Mouse (Mus musculus): ENCODE data around the gene Frmpd2. TPM values are rescaled to one million over a fixed set of nuclear protein-coding genes. Genes with fewer than 3 reads are reported as not detected.

The Frmpd2 gene
- polyA plus RNA-seq, 1 experiment = 0.56 TPM

DNA sequence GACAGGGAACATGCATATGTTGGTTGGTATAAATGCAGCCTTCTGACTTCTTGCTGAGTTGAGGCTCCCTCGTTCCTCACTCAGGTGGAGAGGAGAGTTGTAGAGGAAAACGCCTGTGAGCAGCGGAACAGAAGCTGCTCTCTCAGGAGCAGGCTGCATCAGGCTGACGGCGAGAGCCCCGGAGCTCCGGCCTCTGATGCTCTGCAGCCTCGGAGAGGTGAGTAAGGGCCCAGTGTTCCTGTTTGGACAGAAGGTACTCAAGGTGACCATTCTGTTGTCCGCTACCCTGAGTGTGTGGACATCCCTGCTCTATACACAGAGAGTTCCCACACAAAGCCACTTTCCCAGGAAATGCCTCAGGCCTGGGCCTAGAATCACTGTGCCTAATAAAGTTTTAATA, 31.8 kb downstream of the Frmpd2 start:
- no peak overlapping the region for H3K27ac ChIP-seq (ENCODE audit: control insufficient read depth, insufficient read depth, low read depth, low read length)
- H3K36me3 ChIP-seq (ENCODE audit: control insufficient read depth, insufficient read depth, low read length) = no peaks in the 10 kb centered on the region
- TF ChIP-seq CTCF (IDR thresholded peaks at IDR 0.05; ENCODE audit: control insufficient read depth, insufficient read depth, insufficient replicate concordance, low read depth, low read length) = no peak
- TF ChIP-seq POLR2A (IDR thresholded peaks at IDR 0.05; ENCODE audit: control insufficient read depth, low read depth, low read length) = no peak
- H3K4me3 ChIP-seq (ENCODE audit: control insufficient read depth, low read depth, low read length) = no peak overlapping the region
- no peaks in the 10 kb centered on the region for H3K4me1 ChIP-seq (ENCODE audit: control insufficient read depth, insufficient read depth, low read length)
- no peaks in the 10 kb centered on the region for H3K27me3 ChIP-seq (ENCODE audit: control insufficient read depth, insufficient read depth, low read length)

DNA sequence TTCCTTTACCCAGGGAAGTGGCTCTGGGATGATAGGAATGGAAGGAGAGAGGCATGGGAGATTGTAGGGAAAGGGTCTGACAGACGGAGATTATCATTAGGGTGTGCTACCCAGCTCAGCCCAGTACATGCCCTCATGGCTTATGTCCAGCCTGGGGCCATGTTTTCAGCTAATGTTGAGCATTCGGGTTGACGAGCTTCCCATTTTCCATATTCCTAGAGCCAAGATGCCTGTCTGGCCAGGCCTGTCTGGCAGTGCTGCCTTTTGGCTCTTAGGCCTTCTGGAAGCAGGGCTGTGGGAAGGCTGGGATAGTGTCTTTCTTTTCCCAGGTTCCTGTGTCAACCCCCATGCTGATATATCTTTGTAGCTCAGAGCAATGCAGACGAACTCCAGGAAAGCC, 35.2 kb downstream of the Frmpd2 start:
- H3K4me3 ChIP-seq (ENCODE audit: control insufficient read depth, low read depth, low read length) = no peak overlapping the region
- H3K36me3 ChIP-seq (ENCODE audit: control insufficient read depth, insufficient read depth, low read length) = no peaks in the 10 kb centered on the region
- H3K27ac ChIP-seq (ENCODE audit: control insufficient read depth, insufficient read depth, low read depth, low read length) = no peak overlapping the region
- TF ChIP-seq POLR2A (IDR thresholded peaks at IDR 0.05; ENCODE audit: control insufficient read depth, low read depth, low read length) = no peak
- no peaks in the 10 kb centered on the region for H3K27me3 ChIP-seq (ENCODE audit: control insufficient read depth, insufficient read depth, low read length)
- no peaks in the 10 kb centered on the region for H3K4me1 ChIP-seq (ENCODE audit: control insufficient read depth, insufficient read depth, low read length)

DNA sequence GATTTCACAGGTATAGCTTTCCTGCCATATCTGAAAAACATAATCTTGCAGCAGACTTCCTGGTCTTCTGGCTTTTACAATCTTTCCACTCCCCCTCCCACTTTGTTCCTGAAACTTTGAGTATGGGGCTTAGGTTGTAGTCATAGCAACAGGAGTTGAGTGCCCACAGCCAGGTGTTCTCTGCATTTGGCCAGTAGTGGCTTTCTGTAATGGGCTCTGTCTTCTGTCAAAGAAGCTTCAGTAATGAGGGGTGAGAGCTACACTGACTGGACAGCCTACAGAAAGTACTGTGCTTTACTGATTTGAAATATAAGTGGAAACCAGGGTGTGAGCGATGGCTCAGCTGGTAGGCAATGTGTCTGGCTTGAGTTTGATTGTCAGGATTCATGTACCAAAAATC, 37.2 kb downstream of the Frmpd2 start:
- H3K4me3 ChIP-seq (ENCODE audit: control insufficient read depth, low read depth, low read length) = no peak overlapping the region
- no peaks in the 10 kb centered on the region for H3K27me3 ChIP-seq (ENCODE audit: control insufficient read depth, insufficient read depth, low read length)
- H3K4me1 ChIP-seq (ENCODE audit: control insufficient read depth, insufficient read depth, low read length) = no peaks in the 10 kb centered on the region
- H3K27ac ChIP-seq (ENCODE audit: control insufficient read depth, insufficient read depth, low read depth, low read length) = no peak overlapping the region
- no peaks in the 10 kb centered on the region for H3K36me3 ChIP-seq (ENCODE audit: control insufficient read depth, insufficient read depth, low read length)
- TF ChIP-seq POLR2A (IDR thresholded peaks at IDR 0.05; ENCODE audit: control insufficient read depth, low read depth, low read length) = no peak
- TF ChIP-seq CTCF (IDR thresholded peaks at IDR 0.05; ENCODE audit: control insufficient read depth, insufficient read depth, insufficient replicate concordance, low read depth, low read length) = no peak

DNA sequence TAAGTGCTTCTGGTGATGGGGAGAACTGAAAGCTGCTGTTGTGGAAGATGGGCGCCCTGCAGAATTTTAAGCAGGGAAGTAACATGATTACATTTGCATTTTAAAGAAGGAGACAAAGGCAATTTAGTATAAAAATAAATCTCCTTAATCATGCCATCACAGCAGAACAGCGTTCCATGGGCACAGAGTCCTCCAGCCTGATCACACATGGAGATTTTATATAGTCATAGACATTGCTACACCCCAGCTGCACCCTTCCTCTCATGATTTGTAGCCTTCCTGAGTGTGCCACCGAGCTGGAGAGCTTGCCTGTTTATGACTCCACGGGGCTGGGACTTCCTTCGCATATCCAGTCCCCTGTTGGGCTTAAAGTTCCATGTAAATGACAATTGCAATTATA, 42.4 kb downstream of the Frmpd2 start:
- H3K27ac ChIP-seq (ENCODE audit: control insufficient read depth, insufficient read depth, low read depth, low read length) = no peak overlapping the region
- H3K4me3 ChIP-seq (ENCODE audit: control insufficient read depth, low read depth, low read length) = no peak overlapping the region
- H3K27me3 ChIP-seq (ENCODE audit: control insufficient read depth, insufficient read depth, low read length) = no peaks in the 10 kb centered on the region
- H3K36me3 ChIP-seq (ENCODE audit: control insufficient read depth, insufficient read depth, low read length) = no peaks in the 10 kb centered on the region
- TF ChIP-seq CTCF (IDR thresholded peaks at IDR 0.05; ENCODE audit: control insufficient read depth, insufficient read depth, insufficient replicate concordance, low read depth, low read length) (no peak), POLR2A (IDR thresholded peaks at IDR 0.05; ENCODE audit: control insufficient read depth, low read depth, low read length) (no peak)
- no peaks in the 10 kb centered on the region for H3K4me1 ChIP-seq (ENCODE audit: control insufficient read depth, insufficient read depth, low read length)

DNA sequence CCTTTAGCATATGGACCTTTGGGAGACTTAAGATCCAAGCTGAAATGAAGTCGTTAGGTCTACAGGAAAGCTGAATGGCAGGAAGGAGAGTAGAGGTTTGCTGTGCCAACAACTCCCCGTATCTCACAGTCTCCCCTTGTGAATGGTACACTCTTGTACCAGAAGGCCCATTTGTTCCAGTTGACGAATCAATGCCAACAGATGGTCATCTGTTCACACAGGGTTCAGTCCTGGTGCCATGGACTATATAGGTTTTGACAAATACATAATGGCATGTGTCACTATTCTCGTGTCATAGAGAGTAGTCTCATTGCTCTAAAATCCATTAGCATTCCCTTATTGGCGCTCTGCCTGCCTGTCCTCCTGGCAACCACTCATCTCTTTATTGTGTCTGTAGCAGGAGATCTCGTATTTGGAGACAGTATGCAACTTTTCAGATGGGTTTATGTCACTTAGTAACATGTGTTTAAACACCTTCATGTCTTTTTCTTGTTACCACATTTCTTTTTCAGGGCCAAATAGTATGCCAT, 43.3 kb downstream of the Frmpd2 start:
- TF ChIP-seq CTCF (IDR thresholded peaks at IDR 0.05; ENCODE audit: control insufficient read depth, insufficient read depth, insufficient replicate concordance, low read depth, low read length) (no peak), POLR2A (IDR thresholded peaks at IDR 0.05; ENCODE audit: control insufficient read depth, low read depth, low read length) (no peak)
- no peaks in the 10 kb centered on the region for H3K27me3 ChIP-seq (ENCODE audit: control insufficient read depth, insufficient read depth, low read length)

DNA sequence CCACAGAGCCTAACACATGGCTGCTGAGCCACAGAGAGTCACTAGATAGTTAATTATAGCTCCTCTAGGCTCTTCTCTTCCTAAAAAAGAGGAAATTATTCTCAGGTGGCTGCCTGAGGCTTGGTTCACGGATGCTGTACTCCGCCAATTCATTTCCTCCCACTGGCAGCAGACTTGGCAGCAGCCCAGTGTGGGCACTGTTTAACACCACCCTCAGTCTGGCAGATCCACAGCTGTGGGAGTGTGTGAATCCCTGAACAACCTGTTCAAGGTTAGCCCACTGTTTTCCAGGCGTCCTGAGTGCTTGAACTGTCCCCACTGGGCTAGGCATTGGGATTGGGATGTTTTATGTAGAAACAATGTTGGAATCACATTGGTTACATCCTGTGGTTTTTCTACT, 50.0 kb downstream of the Frmpd2 start:
- H3K27ac ChIP-seq (ENCODE audit: control insufficient read depth, insufficient read depth, low read depth, low read length) = no peak overlapping the region
- TF ChIP-seq POLR2A (IDR thresholded peaks at IDR 0.05; ENCODE audit: control insufficient read depth, low read depth, low read length) = no peak
- no peak for TF ChIP-seq CTCF (IDR thresholded peaks at IDR 0.05; ENCODE audit: control insufficient read depth, insufficient read depth, insufficient replicate concordance, low read depth, low read length)
- no peaks in the 10 kb centered on the region for H3K36me3 ChIP-seq (ENCODE audit: control insufficient read depth, insufficient read depth, low read length)
- H3K4me1 ChIP-seq (ENCODE audit: control insufficient read depth, insufficient read depth, low read length) = no peaks in the 10 kb centered on the region
- H3K4me3 ChIP-seq (ENCODE audit: control insufficient read depth, low read depth, low read length) = no peak overlapping the region
- no peaks in the 10 kb centered on the region for H3K27me3 ChIP-seq (ENCODE audit: control insufficient read depth, insufficient read depth, low read length)

More for the DNA sequence above, 43.3 kb downstream of the Frmpd2 start:
- Histone ChIP-seq H3K4me1 (ENCODE audit: control insufficient read depth, insufficient read depth, low read length) (no peaks in the 10 kb centered on the region), H3K36me3 (ENCODE audit: control insufficient read depth, insufficient read depth, low read length) (no peaks in the 10 kb centered on the region), H3K4me3 (ENCODE audit: control insufficient read depth, low read depth, low read length) (no peak overlapping the region), H3K27ac (ENCODE audit: control insufficient read depth, insufficient read depth, low read depth, low read length) (no peak overlapping the region)

DNA sequence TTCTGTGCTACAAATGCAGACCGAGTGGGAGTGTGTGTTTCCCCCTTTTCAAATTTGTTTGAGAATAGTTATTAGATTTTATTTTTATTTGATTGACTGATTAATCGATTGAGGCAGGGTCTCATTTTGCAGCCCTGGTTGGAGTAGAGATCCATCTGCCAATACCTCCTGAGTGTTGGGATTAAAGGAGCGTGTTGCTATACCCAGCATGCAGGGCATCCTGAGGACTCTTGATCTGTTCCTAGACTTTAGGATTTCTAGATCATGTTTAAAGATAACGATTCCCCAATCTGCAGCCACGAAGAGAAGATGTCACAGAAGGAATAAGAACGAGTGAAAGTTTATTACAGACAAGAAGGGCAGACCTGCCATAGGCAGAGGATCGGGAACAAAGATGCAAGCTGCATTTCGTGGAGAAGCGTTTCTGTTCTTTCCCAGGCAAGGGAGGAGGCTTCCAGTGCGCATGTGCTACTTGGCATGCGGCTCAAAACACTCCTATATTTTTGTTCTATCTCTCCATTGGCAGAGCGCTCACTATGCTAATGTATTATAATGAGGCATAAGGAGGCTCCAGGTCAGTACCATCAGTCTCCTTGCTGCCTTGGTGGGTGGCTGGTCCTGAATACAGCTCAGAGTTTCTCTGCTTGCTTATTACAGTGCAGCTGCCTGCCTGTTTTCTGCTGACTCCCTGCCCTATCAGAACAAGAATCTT, 53.9 kb downstream of the Frmpd2 start:
- Histone ChIP-seq H3K4me3 (ENCODE audit: control insufficient read depth, low read depth, low read length) (no peak overlapping the region), H3K27ac (ENCODE audit: control insufficient read depth, insufficient read depth, low read depth, low read length) (no peak overlapping the region), H3K4me1 (ENCODE audit: control insufficient read depth, insufficient read depth, low read length) (no peaks in the 10 kb centered on the region), H3K27me3 (ENCODE audit: control insufficient read depth, insufficient read depth, low read length) (no peaks in the 10 kb centered on the region), H3K36me3 (ENCODE audit: control insufficient read depth, insufficient read depth, low read length) (no peaks in the 10 kb centered on the region)
- TF ChIP-seq CTCF (IDR thresholded peaks at IDR 0.05; ENCODE audit: control insufficient read depth, insufficient read depth, insufficient replicate concordance, low read depth, low read length) (no peak), POLR2A (IDR thresholded peaks at IDR 0.05; ENCODE audit: control insufficient read depth, low read depth, low read length) (no peak)
